Mouse (Mus musculus) forebrain, embryonic 16.5 days (tissue): ENCODE measurements around the gene Pltp. TPM values are rescaled to one million over a fixed set of nuclear protein-coding genes. Genes with fewer than 3 reads are reported as not detected.
"Not testable (repeated sequence)": the region's sequence is repeated elsewhere in the genome, so short reads cannot be mapped to it uniquely, and the experiment has no call there.

Experiments used
- ATAC-seq: fragments of 200-750 bp; cut with Nextera tagmentation; 2 replicates; pipeline ENCODE4 v1.8.0; 2017; ENCODE audit warnings: mild to moderate bottlenecking, moderate library complexity
- H3K27ac ChIP-seq: fragments of 300-500 bp; sonication (generic); 2 replicates; pipeline ENCODE4 v1.5.1; 2014; ENCODE audit warnings: low read length, control low read depth
- H3K27me3 ChIP-seq: fragments of 300-500 bp; sonication (generic); replicated peaks from 2 replicates; pipeline ENCODE4 v1.6.1; 2014; ENCODE audit warnings: low read length; ENCODE audit not compliant: control insufficient read depth, insufficient read depth
- H3K36me3 ChIP-seq: fragments of 300-500 bp; sonication (generic); 2 replicates; pipeline ENCODE4 v1.6.1; 2014; ENCODE audit not compliant: control insufficient read depth, insufficient read depth
- H3K4me1 ChIP-seq: fragments of 300-500 bp; sonication (generic); replicated peaks from 2 replicates; pipeline ENCODE4 v1.6.1; 2014; ENCODE audit warnings: low read length; ENCODE audit not compliant: control insufficient read depth, insufficient read depth
- H3K4me2 ChIP-seq: fragments of 300-500 bp; sonication (generic); 2 replicates; pipeline ENCODE4 v1.6.1; 2014; ENCODE audit warnings: mild to moderate bottlenecking, low read length, control low read depth
- H3K4me3 ChIP-seq: fragments of 300-500 bp; sonication (generic); replicated peaks from 2 replicates; pipeline ENCODE4 v1.5.1; 2014; ENCODE audit warnings: mild to moderate bottlenecking, low read length, control low read depth
- H3K9ac ChIP-seq: fragments of 300-500 bp; sonication (generic); replicated peaks from 2 replicates; pipeline ENCODE4 v1.6.1; 2014; ENCODE audit warnings: low read depth, low read length, control low read depth
- H3K9me3 ChIP-seq: fragments of 300-500 bp; sonication (generic); 2 replicates; pipeline ENCODE4 v1.6.1; 2016; ENCODE audit warnings: low read length; ENCODE audit not compliant: control insufficient read depth
- WGBS: fragments of 180-500 bp; shearing (Covaris S2); extraction: QIAGEN DNeasy Blood & Tissue Kit; methylation state at CpG from one replicate; pipeline ENCODE4 v1.1.7; 2014; 5-methylcytosine and 5-hydroxymethylcytosine counted together
- polyA plus RNA-seq: library from polyadenylated mRNA; unstranded; fragments of >200 nt; fragmentation: Nextera tagmentation; extraction: Ambion mirVana; gene quantifications from 2 replicates; pipeline ENCODE4 v1.2.1, GENCODE M21; 2015

Gene Pltp
- polyA plus RNA-seq, 1 experiment from 2014 or later: 45.7 TPM

GRCm38 (mm10) chr2:164871602-164872303 is 14.2 kb upstream of the Pltp start:
- Histone ChIP-seq H3K36me3 (no peaks in the 10 kb centered on the region), H3K9me3 (peaks cover 5% of the 10 kb centered on the region), H3K9ac (no peak overlapping the region), H3K4me2 (no peak overlapping the region), H3K4me1 (no peaks in the 10 kb centered on the region), H3K4me3 (no peak overlapping the region), H3K27me3 (no peaks in the 10 kb centered on the region), H3K27ac (no peak overlapping the region)
- WGBS: 61% methylated on average over 6 of the region's 6 CpGs
- ATAC-seq: no peak

DNA sequence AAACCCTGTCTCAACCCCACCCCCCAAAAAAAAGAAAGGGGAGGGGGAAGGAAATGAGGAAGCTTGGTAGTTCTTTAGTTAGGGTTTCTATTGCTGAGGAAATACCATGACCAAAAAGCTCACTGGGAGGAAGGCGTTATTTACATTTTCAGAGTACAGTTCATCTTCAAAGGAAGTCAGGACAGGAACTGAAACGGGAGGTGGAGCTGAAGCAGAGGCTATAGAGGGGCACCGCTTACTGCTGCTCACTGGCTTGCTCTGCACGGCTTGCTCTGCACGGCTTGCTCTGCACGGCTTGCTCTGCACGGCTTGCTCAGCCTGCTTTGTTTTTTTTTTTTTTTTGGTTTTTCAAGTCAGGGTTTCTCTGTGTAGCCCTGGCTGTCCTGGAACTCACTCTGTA is 11.0 kb upstream of the Pltp start:
- no peak overlapping the region for H3K4me3 ChIP-seq
- WGBS: 86% methylated on average over 7 of the region's 7 CpGs
- H3K4me2 ChIP-seq: no peak overlapping the region
- H3K9me3 ChIP-seq: peaks cover 5% of the 10 kb centered on the region
- H3K9ac ChIP-seq: no peak overlapping the region
- ATAC-seq: no peak
- no peaks in the 10 kb centered on the region for H3K36me3 ChIP-seq
- no peaks in the 10 kb centered on the region for H3K4me1 ChIP-seq
- no peak overlapping the region for H3K27ac ChIP-seq
- no peaks in the 10 kb centered on the region for H3K27me3 ChIP-seq

DNA sequence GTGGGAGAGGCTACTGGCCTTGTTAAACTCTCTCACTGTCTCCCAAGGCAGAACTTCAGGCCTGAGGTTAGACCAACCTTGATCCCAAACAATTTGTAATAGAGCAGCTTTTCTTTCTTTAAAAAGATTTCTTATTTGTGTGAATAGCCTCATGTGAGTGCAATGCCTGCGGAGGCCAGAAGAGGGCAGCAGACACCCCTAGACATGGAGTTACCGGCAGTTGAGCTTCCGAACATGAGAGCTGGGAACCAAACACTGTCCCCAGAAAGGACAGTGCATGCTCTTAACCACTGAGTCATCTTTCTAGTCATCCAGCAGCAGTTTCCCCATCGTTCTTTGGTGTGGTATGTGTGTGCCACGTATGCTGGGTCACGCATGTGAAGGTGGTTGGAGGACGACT is 10.1 kb upstream of the Pltp start:
- WGBS: 92% methylated on average over 7 of the region's 7 CpGs
- ATAC-seq: no peak

GRCm38 (mm10) chr2:164866741-164867551 is 9.4 kb upstream of the Pltp start:
- no peak overlapping the region for H3K4me3 ChIP-seq
- H3K27ac ChIP-seq: no peak overlapping the region
- H3K9me3 ChIP-seq: peaks cover 5% of the 10 kb centered on the region
- H3K27me3 ChIP-seq: no peaks in the 10 kb centered on the region
- WGBS: 70% methylated on average over 16 of the region's 16 CpGs
- H3K9ac ChIP-seq: no peak overlapping the region
- peaks cover 4% of the 10 kb centered on the region for H3K4me1 ChIP-seq
- no peak overlapping the region for H3K4me2 ChIP-seq
- no peak for ATAC-seq
- H3K36me3 ChIP-seq: no peaks in the 10 kb centered on the region

More for the DNA sequence above, 10.1 kb upstream of the Pltp start:
- Histone ChIP-seq H3K9me3 (peaks cover 5% of the 10 kb centered on the region), H3K9ac (no peak overlapping the region), H3K4me3 (no peak overlapping the region), H3K4me2 (no peak overlapping the region), H3K4me1 (no peaks in the 10 kb centered on the region), H3K27me3 (no peaks in the 10 kb centered on the region), H3K36me3 (no peaks in the 10 kb centered on the region), H3K27ac (no peak overlapping the region)

DNA sequence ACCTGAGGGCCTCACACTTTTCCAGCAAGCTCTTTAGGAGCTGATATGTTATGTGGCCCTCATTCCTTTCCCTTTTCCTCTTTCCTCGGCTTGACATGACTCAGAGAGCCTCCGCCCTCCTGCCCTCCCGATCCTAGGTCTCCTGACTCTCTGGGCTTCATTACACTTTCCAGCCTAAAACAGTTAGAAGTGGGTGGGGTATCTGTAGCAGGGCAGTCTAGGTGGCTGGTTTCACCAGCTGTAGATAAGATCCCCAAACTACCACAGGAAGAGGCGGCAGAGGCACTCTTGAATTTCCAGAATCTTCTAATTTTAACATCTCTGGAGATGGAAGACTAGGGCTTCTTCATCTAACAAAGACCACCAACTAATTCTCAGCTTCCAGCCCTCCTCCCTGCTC is 7.1 kb upstream of the Pltp start:
- Histone ChIP-seq H3K36me3 (no peaks in the 10 kb centered on the region), H3K4me2 (no peak overlapping the region), H3K9ac (no peak overlapping the region), H3K27ac (no peak overlapping the region), H3K4me1 (peaks cover 7% of the 10 kb centered on the region), H3K27me3 (no peaks in the 10 kb centered on the region), H3K9me3 (peaks cover 5% of the 10 kb centered on the region), H3K4me3 (no peak overlapping the region)
- no peak for ATAC-seq
- WGBS: 86% methylated on average over 4 of the region's 4 CpGs

GRCm38 (mm10) chr2:164863411-164863810 is 5.9 kb upstream of the Pltp start:
- 89% methylated on average over 7 of the region's 9 CpGs for WGBS
- not testable (repeated sequence) for ATAC-seq, H3K36me3 ChIP-seq, H3K27me3 ChIP-seq, H3K4me1 ChIP-seq, H3K4me3 ChIP-seq, H3K4me2 ChIP-seq, H3K9me3 ChIP-seq, H3K27ac ChIP-seq, H3K9ac ChIP-seq

DNA sequence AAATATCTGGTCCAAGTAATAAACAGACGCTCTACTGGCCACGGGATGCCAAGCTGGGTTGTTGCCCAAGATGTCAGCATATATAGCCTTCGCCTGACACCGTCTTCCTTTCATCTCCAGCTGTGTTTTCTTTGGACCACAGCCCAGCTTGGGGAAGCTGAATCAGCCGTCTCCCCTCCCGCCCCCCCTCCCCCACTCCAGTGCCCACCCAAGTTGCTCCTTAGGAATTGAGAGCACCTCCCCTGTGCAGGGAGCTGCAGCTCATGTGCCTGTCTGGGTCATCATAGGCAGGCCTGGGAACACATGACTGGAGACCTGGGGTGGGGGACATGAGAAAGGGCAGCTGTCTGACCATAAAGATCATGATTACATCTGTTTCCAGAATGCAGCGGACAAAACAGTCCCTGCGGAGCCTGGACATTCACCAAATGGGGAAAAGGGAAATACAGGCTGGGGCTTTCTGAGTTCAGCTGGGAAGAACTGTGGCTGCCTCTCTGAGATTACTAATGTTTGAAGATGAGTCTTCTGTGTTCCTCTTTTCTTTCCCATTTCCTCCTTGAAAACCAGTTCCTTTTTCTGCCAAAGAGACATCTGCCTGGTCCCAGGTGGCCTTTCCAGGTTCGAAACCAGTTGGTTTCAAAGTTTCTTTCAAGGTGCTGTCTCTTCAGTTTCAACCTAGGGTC is 4.8 kb upstream of the Pltp start:
- peak; percentile 48; the same call in 1 of the 2 replicates for ATAC-seq
- Histone ChIP-seq H3K4me3 (no peak overlapping the region), H3K27ac (peak overlapping the region; percentile 23; the same call in 1 of the 2 replicates), H3K36me3 (no peaks in the 10 kb centered on the region), H3K27me3 (peaks cover 4% of the 10 kb centered on the region), H3K4me1 (peaks cover 12% of the 10 kb centered on the region), H3K9me3 (peaks cover under 1% of the 10 kb centered on the region; the same call in 1 of the 2 replicates), H3K4me2 (no peak overlapping the region), H3K9ac (no peak overlapping the region)
- 30% methylated on average over 9 of the region's 9 CpGs for WGBS

DNA sequence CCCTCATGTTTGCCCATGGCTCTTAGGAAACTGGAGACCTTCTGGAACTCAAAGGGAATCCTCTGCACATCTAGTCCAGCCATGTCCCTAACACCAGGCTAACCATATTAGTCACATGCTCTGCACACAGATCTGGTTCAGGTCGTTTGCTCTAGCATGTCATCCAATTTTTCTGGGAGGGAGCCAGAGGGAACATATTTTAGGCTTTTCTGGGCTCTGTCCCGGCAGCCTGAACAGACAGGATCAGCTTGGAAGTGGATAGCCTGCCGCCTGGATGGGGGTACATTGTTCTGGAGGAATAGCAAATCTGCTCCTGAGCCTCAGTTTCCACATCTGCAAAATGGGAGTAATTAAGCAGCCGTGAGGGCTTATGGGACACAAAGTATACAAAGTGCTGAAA is 3.6 kb upstream of the Pltp start:
- Histone ChIP-seq H3K27ac (no peak overlapping the region), H3K27me3 (peaks cover 16% of the 10 kb centered on the region), H3K36me3 (no peaks in the 10 kb centered on the region), H3K9ac (no peak overlapping the region), H3K4me2 (no peak overlapping the region), H3K4me3 (no peak overlapping the region), H3K4me1 (peaks cover 21% of the 10 kb centered on the region), H3K9me3 (no peaks in the 10 kb centered on the region)
- 66% methylated on average over 4 of the region's 4 CpGs for WGBS
- ATAC-seq: no peak
